Comparison of ENCODE assay signal across 8 mouse cellular contexts in the genomic region with DNA sequence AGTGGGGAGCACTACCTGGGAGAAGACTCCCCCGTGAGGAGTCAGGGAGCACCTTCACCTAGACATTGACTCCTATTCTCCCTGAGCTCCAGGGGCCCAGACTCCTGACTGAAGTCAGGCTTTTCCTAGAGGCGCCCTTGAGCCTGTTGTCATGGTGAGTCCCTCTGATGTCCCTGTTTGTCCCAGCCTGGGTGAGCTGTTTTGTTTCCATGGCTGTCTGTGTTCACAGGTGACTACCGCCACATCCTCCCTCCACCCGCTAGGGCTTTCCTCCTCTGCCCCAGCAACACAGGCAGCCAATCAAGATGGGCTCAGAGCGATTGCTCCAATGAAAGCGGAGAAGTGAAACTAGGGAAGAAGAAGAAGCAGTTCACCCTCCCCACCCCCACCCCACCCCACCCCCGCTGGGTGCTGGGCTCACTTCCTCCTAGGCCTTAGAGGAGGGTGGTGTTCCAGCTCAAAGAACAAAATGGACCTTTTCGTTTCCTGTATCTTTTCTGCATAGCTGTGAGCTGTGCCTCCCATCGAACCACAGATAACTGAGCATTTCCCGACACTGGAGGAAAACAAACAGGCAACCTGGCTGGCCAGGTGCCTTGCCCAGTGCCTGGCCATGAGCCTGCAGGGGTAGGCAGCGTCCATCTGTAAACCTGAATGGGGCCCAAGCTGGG. TPM values are rescaled to one million over a fixed set of nuclear protein-coding genes. Genes with fewer than 3 reads are reported as not detected.
DNase-seq lines count a peak whose midpoint lies in the region; ATAC-seq and TF ChIP-seq lines count a peak whose summit lies in the region.

No protein-coding gene starts in this region.

- peak overlapping the region; percentile 70 for H3K4me2 ChIP-seq in hindbrain, postnatal 0 days (ENCODE audit: low read depth, low read length)

- TF ChIP-seq POLR2A in MEL (IDR thresholded peaks at IDR 0.05; ENCODE audit: control insufficient read depth in 1 of 2, insufficient read depth in 1 of 2, low read depth in 1 of 2, low read length in 2 of 2, poor library complexity in 1 of 2): peak in 1 of 2 experiments; percentile 56; a peak in 1 of 4 replicates

- H3K27ac ChIP-seq in MEL (ENCODE audit: control insufficient read depth, low read depth, low read length): peak overlapping the region; percentile 90
- peak overlapping the region; percentile 90 for H3K27ac ChIP-seq in hindbrain, postnatal 0 days

- H3K27me3 ChIP-seq in MEL (ENCODE audit: control insufficient read depth in 1 of 2, insufficient read depth in 2 of 2, low read length in 2 of 2): no peaks in the 10 kb centered on the region
- no peaks in the 10 kb centered on the region for H3K27me3 ChIP-seq in hindbrain, postnatal 0 days (ENCODE audit: insufficient read depth, low read length)

- peak; percentile 76; the same call in 1 of the 2 replicates for ATAC-seq in frontal cortex, adult (ENCODE audit: low TSS enrichment)
- peak; percentile 91 for ATAC-seq in hindbrain, postnatal 0 days

- H3K4me1 ChIP-seq in MEL (ENCODE audit: control insufficient read depth in 1 of 2, insufficient read depth in 2 of 2, low read length in 2 of 2): peaks cover 3 to 12% of the 10 kb centered on the region in 2 experiments; a peak in 3 of 4 replicates
- H3K4me1 ChIP-seq in hindbrain, postnatal 0 days (ENCODE audit: insufficient read depth, low read length): peaks cover 13% of the 10 kb centered on the region; the same call in 1 of the 2 replicates

- peak overlapping the region; percentile 69 to 83 for H3K4me3 ChIP-seq in MEL (ENCODE audit: control insufficient read depth in 1 of 2, insufficient read depth in 1 of 2, low read depth in 2 of 2, low read length in 2 of 2)
- H3K4me3 ChIP-seq in hindbrain, postnatal 0 days (ENCODE audit: low read length): no peak overlapping the region

- peaks cover 0 to 11% of the 10 kb centered on the region in 2 experiments; a peak in 3 of 4 replicates for H3K36me3 ChIP-seq in MEL (ENCODE audit: control insufficient read depth in 1 of 2, insufficient read depth in 2 of 2, low read length in 2 of 2)
- no peaks in the 10 kb centered on the region for H3K36me3 ChIP-seq in hindbrain, postnatal 0 days (ENCODE audit: insufficient read depth, low read length)

- no peak for TF ChIP-seq RAD21 in MEL (IDR thresholded peaks at IDR 0.05; ENCODE audit: low read depth, low read length)

- H3K9me3 ChIP-seq in MEL (replicated peaks; ENCODE audit: insufficient read depth, low read length): no peaks in the 10 kb centered on the region
- no peaks in the 10 kb centered on the region for H3K9me3 ChIP-seq in hindbrain, postnatal 0 days (ENCODE audit: low read length)

- peaks cover 37% of the 10 kb centered on the region for H3K79me2 ChIP-seq in MEL (ENCODE audit: control insufficient read depth, insufficient read depth, low read length, poor library complexity)

- TF ChIP-seq CTCF in MEL (IDR thresholded peaks at IDR 0.05 in 2 of 3, conservative IDR thresholded peaks at IDR 0.05 in 1 of 3; ENCODE audit: control insufficient read depth in 1 of 3, insufficient read depth in 1 of 3, low read depth in 2 of 3, low read length in 3 of 3, poor library complexity in 1 of 3, severe bottlenecking in 1 of 3): no peak
- no peak for TF ChIP-seq CTCF in hindbrain, postnatal 0 days (IDR thresholded peaks at IDR 0.05; ENCODE audit: low read depth)

- H3K9ac ChIP-seq in MEL (ENCODE audit: control insufficient read depth, low read depth, low read length, poor library complexity, severe bottlenecking): peak overlapping the region; percentile 80
- H3K9ac ChIP-seq in hindbrain, postnatal 0 days (replicated peaks; ENCODE audit: low read length): peak overlapping the region; percentile 26

- DNase-seq in MEL (ENCODE audit: low read depth, low spot score): peak; percentile 95
- DNase-seq in brain, adult 2 months (ENCODE audit: low read depth, low spot score): peak; percentile 88
- peak; percentile 90 for DNase-seq in hindbrain, postnatal 0 days (ENCODE audit: low spot score)
- DNase-seq in left cerebral cortex, adult 18-20 months (ENCODE audit: low spot score in 2 of 2): peak; percentile 20 to 55
- peak; percentile 94 for DNase-seq in lung, postnatal 36 days
- DNase-seq in right cerebral cortex, postnatal 10 days (ENCODE audit: low spot score in 2 of 2): peak; percentile 85 to 92
- peak; percentile 53 for DNase-seq in yolk sac, embryonic 10.5 days (ENCODE audit: low spot score)

- 32% methylated on average over 11 of the region's 11 CpGs for WGBS in hindbrain, postnatal 0 days

- peak in 1 of 2 experiments; percentile 24; a peak in 1 of 4 replicates for TF ChIP-seq EP300 in MEL (IDR thresholded peaks at IDR 0.05; ENCODE audit: low read depth in 1 of 2, low read length in 2 of 2)

TF ChIP-seq in MEL, 35 proteins besides CTCF, POLR2A, EP300 and RAD21:
- TF ChIP-seq POLR2AphosphoS2 (IDR thresholded peaks at IDR 0.05; ENCODE audit: low read length): no peak; the same call in 1 of the 2 replicates
- TF ChIP-seq MXI1 (IDR thresholded peaks at IDR 0.05; ENCODE audit: low read depth, low read length): no peak
- peak; percentile 54 for TF ChIP-seq SIN3A (IDR thresholded peaks at IDR 0.05; ENCODE audit: low read length)
- TF ChIP-seq ELF1 (IDR thresholded peaks at IDR 0.05; ENCODE audit: low read depth, low read length): 0 out of 2 replicates have a peak, but pooled peaks have one; percentile 22
- TF ChIP-seq TBP (IDR thresholded peaks at IDR 0.05; ENCODE audit: low read depth, low read length): 0 out of 2 replicates have a peak, but pooled peaks have one; percentile 21
- TF ChIP-seq MAZ (IDR thresholded peaks at IDR 0.05; ENCODE audit: low read depth, low read length): peak; percentile 74; the same call in 1 of the 2 replicates
- TF ChIP-seq CHD2 (IDR thresholded peaks at IDR 0.05; ENCODE audit: low read length): peak; percentile 70
- peak; percentile 37 for TF ChIP-seq TCF12 (IDR thresholded peaks at IDR 0.05; ENCODE audit: low read depth, low read length)
- no peak for TF ChIP-seq RCOR1 (IDR thresholded peaks at IDR 0.05; ENCODE audit: low read depth, low read length)

RNA-seq across cellular contexts. Expression of a gene that starts 2.6 kb away (rescaled TPM):
- 139 and 156 TPM in 2 replicates for total RNA-seq in MEL (2012; rRNA removed)
- 100 to 1,000 TPM in 1 of 2 experiments, not detected in 1; 724 TPM for polyA plus RNA-seq in MEL (2012; ENCODE audit: insufficient read depth in 1 of 2, insufficient read length in 2 of 2, low read depth in 1 of 2, low replicate concordance in 2 of 2, missing spikeins in 1 of 2)
- total RNA-seq in hindbrain, postnatal 0 days (2014; rRNA removed): 70.5 and 101 TPM in 2 replicates
- 112 and 113 TPM in 2 replicates for polyA plus RNA-seq in hindbrain, postnatal 0 days (2015; fragmentation: Nextera tagmentation; extraction: Ambion mirVana)
- total RNA-seq in left cerebral cortex, adult 18-20 months (2021): 10 to 100 TPM; 45.3 to 77.9 TPM

RNA-seq across cellular contexts. Expression of a gene that starts 19.0 kb away (rescaled TPM):
- total RNA-seq in MEL (2012; rRNA removed): 2.0 and 2.2 TPM in 2 replicates
- polyA plus RNA-seq in MEL (2012; ENCODE audit: insufficient read depth in 1 of 2, insufficient read length in 2 of 2, low read depth in 1 of 2, low replicate concordance in 2 of 2, missing spikeins in 1 of 2): 1 to 10 TPM in 1 of 2 experiments, not detected in 1; 3.6 TPM
- total RNA-seq in hindbrain, postnatal 0 days (2014; rRNA removed): 3.9 and 7.1 TPM in 2 replicates
- 6.4 and 7.2 TPM in 2 replicates for polyA plus RNA-seq in hindbrain, postnatal 0 days (2015; fragmentation: Nextera tagmentation; extraction: Ambion mirVana)
- under 1 TPM; 0.14 to 0.40 TPM for total RNA-seq in left cerebral cortex, adult 18-20 months (2021)

RNA-seq across cellular contexts. Expression of a gene that starts 22.9 kb away (rescaled TPM):
- total RNA-seq in MEL (2012; rRNA removed): 0.10 TPM in 1 of 2 replicates, not detected in the other
- not detected for polyA plus RNA-seq in MEL (2012; ENCODE audit: insufficient read depth in 1 of 2, insufficient read length in 2 of 2, low read depth in 1 of 2, low replicate concordance in 2 of 2, missing spikeins in 1 of 2)
- total RNA-seq in hindbrain, postnatal 0 days (2014; rRNA removed): 0.10 and 0.11 TPM in 2 replicates
- 0.16 TPM in 2 replicates for polyA plus RNA-seq in hindbrain, postnatal 0 days (2015; fragmentation: Nextera tagmentation; extraction: Ambion mirVana)
- total RNA-seq in left cerebral cortex, adult 18-20 months (2021): 1 to 10 TPM; 2.0 to 3.6 TPM

RNA-seq across cellular contexts. Expression of a gene that starts 41.2 kb away (rescaled TPM):
- 6.1 and 8.1 TPM in 2 replicates for total RNA-seq in MEL (2012; rRNA removed)
- polyA plus RNA-seq in MEL (2012; ENCODE audit: insufficient read depth in 1 of 2, insufficient read length in 2 of 2, low read depth in 1 of 2, low replicate concordance in 2 of 2, missing spikeins in 1 of 2): 10 to 100 TPM in 1 of 2 experiments, not detected in 1; 13.8 TPM
- 2.8 and 7.6 TPM in 2 replicates for total RNA-seq in hindbrain, postnatal 0 days (2014; rRNA removed)
- polyA plus RNA-seq in hindbrain, postnatal 0 days (2015; fragmentation: Nextera tagmentation; extraction: Ambion mirVana): 4.9 and 6.2 TPM in 2 replicates
- total RNA-seq in left cerebral cortex, adult 18-20 months (2021): 1 to 10 TPM; 6.6 to 7.3 TPM

Comparison
In these comparisons a context has a peak if more than half of its experiments do, and no peak if none do; other contexts are left out.
1. DNase-seq: peak in every context shown above with its lines; median percentile 95 in MEL; 94 in lung, postnatal 36 days; 90 in hindbrain, postnatal 0 days; 88 in right cerebral cortex, postnatal 10 days; 88 in brain, adult 2 months; 53 in yolk sac, embryonic 10.5 days; 38 in left cerebral cortex, adult 18-20 months.